Mouse (Mus musculus) monocyte, adult 2 months (primary cell): Measurements from ENCODE around the gene Rnf152.

Experiments used
- DNase-seq, 2 experiments: peaks; one replicate each; pipeline ENCODE4 v3.0.0; 2022; ENCODE audit warnings: low spot score in 2 of 2, low read depth in 1 of 2

The Rnf152 gene

DNA sequence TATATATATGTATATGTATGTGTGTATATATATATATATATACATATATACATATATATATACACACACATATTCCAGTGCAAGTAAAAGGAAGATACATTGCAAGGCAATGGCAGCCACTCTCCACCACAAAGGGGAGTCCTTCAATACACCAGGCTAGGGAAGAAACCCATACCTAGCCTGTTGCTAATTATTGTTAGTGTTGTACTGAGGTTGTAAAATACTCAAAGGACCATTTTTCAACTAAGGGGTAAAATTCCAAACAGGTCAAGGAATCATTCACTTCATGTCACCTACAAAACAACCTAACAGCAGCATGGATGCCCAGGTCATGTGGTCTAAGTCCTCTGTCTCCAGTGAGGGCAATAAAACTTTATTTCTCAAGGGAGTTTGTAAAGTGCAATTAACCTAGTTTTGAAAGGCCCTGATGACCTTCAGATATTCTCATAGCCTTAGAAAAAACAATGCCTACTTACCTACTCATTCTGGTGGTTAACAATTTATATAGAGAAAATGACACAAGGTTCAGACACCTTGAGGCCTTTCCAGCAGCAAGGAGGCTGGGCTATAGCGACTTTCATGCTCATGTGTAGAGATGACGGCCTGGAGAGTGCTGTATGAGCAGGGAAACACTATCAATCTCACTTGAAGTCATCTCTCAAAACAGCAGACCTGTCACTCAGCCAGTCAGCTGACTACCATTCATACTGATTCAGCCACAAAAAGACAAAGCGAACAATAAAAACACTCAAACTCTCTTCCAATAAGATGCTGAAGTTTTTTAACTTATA, 42.3 kb downstream of the Rnf152 start:
- no peak for DNase-seq

DNA sequence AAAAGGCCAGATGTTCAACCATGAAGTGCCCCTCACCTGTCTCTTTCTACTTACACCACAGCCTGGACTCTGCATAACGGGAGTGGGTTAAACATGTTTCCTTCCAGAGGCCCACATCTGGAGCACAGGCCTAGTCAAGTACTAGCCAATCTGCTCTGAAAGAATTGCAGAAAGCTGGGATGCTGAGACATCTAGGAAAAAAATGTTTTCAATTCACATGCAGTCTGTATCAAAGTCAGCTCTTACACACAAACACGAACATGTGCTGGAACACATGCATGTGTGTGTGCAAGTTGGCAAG, 44.0 kb downstream of the Rnf152 start:
- no peak for DNase-seq

DNA sequence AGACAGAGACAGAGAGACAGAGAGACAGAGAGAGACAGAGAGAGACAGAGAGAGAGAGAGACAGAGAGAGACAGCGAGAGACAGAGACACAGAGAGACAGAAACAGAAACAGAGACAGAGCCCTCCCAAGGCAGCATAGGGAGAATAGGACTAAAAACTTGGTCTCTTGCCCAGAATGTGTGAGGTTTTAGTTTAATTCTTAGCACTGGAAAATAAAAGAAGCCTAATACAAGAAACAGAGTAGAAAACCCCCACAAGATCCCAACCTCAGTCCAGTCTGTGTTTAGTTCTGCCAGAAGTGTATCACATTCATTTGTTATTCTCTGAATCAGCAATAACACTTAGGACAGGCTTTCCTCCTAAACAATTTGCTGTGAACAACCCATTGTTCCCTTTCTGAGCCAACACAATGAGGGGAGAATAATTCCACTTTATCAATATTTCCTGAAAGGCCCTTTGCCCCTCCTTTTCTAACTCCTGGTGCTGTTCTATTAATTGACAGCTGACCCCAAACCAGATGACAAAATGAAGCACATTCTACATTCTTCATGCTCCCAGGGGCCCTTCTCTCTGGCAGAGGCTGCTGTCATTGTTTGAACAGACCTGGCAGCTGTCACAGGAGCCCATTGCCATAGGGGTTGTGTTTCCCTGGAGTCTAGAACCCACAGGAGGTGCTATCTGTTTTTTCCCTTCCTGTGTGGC, 44.5 kb downstream of the Rnf152 start:
- DNase-seq: no peak

DNA sequence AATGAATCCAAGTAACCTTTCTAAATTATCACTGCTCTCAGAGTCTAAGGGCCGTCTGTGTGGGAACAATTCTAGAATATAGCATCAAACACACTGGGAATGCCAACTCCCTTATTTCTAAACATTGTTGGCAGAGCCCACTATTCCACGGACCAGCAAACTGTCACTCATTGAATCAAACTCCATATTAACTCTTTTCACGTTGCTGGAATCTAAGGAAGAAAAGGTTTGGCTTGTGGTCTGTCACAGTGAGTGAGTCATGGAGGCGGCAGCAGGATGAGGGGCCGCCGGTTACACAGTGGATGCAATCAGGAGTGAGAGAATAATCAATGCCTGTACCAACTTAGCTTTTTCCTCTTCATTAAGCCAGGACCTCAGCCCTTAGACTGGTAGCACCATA, 54.3 kb downstream of the Rnf152 start:
- no peak for DNase-seq

DNA sequence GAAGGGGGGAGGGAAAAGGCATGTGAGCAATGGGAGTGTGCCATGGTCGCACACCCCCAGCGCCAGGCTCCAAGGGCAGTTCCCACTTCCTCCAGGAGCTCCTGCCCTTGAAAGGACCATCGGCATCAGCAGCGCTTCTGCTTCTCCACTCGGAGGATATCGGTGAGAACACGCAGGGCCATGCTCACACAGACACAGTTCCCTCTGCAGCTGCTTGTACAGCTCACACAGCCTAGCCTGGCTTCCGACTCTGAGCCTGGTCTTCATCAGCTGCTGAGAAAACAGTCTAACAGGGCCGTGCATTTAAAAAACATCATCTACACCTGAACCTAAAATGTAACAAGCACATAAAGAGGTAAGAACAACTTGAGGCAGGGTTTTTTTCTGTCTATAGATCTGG, 54.7 kb downstream of the Rnf152 start:
- no peak for DNase-seq

DNA sequence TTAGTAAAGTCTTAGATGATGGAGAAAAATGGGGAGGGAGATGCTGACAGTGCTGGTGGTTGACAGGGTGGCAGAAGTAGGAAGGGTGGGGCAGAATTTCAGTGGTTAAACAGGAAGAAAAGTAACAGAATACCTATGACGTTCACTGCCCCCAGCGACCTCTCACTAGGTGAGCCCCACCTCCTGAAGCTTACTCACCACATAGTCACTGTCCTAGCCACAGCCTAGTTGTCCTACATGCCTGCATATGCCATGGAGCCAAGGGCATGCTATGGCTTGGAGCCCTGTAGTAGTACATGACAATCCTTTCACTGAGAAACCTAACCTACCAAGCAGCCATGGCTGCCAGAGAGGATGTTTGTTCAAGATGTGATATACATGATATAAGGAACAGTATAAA, 64.7 kb downstream of the Rnf152 start:
- DNase-seq: no peak

DNA sequence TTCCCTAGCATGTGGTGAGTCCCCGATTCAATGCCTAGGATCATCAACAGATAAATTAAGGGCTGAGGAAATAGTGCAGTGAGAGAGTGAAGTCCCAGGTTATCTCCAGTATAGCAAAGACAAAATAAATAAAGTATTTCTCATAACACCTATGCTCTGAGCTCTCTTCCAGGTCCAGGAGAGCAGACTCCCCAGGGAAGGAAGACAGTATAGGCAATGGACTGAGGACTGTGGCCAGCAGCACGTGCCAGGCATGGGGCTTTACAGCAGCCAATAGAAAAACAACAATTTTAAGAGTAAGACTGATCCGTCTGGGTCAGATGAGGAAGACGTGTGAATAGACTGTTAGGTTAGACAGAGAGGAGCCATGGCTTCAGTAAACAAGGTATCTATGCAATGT, 69.0 kb downstream of the Rnf152 start:
- no peak for DNase-seq

DNA sequence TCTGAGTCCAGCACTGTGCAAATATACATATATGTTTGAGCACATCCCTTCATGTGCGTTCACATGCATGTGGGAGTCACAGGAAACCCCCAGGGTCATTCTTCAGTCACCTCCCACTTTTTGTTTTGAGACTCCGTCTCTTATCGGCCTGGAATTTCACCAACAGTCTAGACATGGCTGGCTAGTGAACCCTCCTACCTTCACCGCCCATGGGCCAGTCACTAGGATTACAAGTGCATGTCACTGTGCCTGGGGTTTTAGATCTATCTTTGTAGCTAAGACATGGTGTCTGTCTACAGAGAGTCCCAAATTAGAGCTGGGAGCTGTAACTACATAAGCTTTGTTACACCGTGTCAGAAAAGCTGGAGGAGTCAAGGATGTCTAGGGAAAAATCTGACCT, 69.6 kb downstream of the Rnf152 start:
- DNase-seq: no peak

DNA sequence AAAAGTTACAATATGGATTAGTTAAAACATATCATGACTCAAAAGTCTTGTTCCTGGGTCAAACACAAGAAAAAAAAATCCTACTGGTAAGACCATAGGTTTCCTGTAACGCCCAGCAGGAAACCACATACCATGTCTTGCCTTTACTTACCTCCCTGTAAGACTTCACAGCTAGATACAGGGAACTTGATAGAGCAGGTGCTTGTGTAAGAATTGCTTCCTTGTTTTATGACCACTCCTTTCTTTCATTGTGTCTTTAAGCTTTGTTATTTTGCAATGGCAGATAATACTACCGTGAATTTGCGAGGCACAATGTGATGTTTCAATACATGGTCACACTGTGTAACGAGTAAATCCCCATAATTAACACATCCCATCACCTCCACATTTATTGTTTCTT, 71.5 kb downstream of the Rnf152 start:
- DNase-seq: no peak

DNA sequence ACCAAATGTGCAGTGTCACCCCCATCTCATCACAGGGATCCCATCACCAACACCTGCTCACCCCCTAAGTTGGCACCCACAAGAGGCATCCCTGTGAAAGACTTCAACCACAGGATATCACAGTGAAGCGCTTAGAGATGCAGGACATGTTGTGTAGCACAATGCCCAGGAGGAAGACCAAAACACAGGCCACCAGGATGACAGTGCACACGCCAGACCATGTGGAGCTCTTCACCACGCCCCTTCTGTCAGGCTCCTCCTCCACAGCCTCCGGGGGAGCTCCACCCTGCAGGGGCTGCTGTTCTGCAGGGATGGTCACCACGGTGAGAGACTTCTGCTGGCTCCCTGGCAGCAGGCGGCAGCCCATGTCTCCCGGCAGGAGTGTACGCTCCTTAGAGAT, 72.4 kb downstream of the Rnf152 start:
- DNase-seq: no peak

DNA sequence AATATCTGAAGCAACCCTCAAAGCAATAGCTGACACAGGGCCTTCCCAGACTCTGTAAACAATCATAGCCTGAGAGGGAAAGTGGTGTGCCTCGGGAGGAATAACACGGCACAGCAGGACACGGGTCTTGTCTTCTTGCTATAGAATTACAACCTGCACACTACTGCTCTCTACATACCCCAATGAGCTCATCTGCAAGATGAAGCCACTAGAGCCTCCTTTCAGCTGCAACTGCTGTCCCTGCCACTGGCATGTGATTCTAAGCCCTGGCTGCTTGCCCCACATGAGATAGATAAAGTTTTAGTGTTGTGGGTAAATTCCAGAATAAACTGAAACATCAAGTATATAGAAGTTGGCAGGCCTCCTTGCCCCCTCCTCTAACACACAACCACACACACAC, 75.2 kb downstream of the Rnf152 start:
- DNase-seq: no peak

DNA sequence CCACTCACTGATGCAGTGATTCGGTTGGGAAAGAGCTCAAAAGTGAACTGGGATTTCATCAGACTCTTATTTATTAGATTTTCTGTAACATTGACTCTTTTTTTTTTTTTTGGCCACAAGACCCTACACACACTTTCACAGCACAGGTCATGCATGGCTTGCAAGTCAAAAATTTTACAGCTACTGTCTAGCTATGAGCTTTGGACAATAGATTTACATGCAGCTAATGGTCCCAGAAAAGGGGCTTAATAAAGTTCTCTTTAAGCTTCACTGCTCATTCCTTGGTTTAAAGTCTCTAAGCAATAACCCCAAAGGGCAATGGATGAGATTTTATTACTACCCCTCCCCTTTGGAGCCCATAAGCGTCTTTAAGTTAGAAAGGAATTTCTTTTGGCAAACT, 76.3 kb downstream of the Rnf152 start:
- no peak for DNase-seq

DNA sequence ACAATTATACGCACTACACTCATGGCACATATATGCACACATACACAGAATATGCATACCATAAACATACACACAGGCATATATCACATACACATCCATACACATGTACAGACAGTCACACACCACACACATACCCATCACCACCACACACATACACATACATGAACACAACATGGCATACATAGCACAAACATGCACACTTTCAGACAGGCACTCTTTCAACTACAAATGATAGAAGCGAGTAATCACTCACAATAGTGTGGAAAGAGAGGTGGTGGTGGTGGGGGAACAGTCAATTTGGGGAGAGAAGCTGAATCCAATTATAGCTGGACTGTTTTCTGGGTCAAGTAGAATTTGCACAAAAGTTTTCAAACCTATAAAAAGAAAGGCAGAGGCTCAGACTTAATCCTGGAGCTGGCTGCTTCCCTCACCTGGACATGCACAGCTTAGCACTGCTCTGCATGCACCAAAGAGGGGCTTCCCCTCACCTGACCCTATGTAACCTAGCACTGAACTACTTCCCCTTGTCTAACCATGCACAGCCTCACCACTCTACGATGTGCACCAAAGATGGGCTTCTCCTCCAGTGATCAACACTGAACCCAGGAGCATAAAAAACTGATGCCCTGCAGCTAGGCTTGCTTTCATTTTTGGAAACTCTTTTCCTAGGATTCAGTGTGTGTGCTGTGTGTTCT, 81.9 kb downstream of the Rnf152 start:
- DNase-seq: no peak

DNA sequence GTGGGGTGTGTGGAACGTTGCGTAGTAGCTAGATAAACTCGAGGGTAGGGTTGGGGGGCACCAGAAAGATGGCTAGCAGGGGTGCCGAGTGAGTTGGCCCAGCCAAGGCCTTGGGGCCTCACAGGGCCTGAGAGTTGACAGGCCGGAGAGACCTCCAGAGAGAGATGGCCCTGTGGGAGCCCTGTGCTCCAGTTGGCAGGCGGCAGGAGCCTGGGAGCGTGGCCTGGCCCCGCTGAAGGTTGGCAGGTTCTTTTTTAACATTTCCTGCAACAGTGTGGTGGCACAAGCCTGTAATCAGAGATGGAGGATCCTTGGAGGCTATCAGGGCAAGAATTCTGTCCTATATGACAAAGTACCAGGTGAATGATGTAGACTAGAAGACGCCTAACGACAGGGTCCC, 85.4 kb downstream of the Rnf152 start:
- DNase-seq: no peak

DNA sequence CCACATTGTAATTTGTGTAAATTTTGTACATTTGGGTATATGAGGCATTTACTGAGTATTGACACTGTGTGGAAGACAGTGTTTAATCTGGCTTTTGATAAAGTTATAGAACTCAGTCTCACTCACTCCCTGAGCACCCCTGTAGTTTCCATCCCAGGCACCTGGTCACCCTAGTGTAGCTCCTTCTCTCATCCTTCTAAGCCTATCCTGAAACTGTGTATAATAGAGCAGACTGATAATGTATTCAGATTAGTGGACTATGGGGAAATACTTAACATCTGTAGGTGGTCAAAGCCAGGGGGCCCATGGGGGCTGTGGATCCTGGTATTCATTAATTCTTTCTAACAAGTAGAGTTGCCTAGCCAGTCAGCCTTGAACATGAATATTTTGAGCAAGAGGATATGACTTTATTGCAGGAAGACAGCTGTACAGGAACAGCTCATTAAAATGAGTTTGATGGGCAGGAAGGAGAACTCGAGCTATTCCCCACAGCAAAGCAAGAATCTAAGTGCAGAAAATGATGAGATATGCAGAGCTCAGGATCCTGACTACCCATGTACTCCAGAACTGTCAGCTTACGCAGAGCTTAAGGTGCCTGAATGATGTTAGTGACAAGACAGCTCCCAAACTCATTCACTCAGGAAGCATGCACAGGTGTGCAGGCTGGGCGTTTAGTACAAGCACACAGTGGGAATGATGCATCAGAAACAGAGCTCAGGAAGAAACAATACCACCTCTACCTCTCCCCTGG, 93.1 kb downstream of the Rnf152 start:
- no peak for DNase-seq

DNA sequence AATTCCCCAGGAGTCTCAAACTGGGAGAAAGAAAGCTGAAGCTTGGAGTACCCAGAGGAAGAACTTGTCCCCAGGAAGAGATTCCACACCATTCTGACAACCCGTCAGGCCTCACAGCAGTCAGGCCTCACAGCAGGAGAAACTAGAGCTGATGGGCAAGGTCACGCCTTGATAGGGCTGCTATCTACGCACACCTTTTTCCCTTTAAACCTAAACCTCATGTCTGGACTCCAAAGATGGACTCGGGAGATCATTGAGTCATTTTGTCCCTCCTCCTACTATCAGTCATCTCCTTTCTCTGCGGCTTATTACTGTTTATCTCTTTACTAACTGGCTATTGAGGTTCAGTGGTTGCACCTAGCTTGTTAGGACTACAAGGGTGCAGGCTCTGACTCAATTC, 96.3 kb downstream of the Rnf152 start:
- no peak for DNase-seq

DNA sequence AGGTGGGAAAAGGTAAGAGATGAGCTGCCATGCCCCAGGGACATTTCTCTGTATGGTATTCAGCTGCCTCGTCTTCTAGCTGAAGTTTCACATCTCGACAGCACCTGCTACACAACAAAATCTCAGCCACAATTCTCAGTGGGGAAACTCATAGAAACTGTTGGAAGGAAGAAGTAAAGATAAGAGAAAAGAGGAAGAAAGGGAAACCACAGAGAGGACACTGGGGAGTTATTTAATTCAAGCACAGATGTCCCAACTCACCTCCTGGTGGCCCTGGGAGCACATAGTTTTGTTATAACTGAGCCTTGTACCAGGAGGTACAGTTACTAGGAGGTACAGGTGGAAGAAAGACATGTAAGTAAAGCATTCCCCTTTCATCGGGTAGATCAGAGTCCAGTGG, 99.3 kb downstream of the Rnf152 start:
- no peak for DNase-seq

DNA sequence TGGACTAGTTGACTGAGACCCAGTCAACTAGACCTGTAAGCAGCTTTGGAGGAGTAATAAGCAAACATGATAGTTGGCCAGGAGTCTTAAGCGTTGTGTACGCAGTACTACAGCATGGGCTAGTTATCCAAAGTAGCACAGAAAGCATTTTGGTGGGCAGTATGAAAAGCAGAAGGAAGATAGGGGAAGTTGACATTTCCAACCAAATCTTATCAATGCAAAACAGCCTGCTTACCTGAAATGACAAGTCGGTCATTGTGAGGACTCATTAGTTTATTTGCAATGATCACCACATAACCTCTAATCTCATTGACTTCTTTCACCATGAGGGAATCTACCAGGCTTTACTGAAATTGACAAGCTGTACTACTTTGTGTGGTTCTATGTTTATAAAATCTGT, 107.3 kb downstream of the Rnf152 start:
- DNase-seq: no peak

DNA sequence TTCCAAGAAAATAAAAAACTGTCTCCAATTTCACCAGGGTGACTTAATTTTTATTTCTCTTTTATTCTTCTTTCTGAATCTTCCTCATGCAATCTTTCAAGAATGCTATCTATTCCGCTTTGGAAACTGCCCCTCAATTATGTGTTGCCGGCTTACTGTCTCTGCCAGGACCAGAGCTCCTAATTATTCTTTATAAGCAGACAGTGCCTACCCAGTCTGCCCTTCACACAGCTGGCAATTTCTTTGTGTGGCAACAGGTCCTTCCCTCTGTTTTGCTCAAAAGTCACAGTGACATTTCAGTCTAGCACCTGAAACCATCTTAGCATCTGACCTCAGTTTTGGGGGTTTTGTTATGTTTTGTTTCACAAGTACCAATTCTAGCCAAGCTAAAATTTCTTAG, 109.9 kb downstream of the Rnf152 start:
- no peak for DNase-seq

DNA sequence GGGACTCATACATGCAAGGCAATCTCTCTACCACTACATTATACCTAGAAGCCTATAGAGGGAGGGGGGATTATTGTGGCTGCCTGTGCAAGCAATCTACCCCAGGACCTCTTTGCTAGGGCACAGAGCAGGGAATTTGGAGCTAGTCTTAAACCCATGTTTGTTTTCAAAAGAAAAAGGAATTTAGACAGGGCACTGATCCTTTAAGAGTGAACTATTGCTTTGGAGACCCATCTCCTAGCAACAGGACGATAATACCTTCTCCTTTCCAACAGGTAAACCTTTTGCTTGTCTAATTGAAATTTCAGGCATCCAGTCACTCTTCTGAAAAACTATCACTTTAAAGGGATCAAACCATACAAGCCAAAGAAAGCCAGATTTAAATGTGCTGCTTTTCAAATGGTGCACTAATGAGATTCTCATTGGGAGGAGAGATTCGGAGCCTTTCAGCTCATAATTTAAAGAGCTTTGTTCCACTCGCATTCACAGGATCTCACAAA, 110.4 kb downstream of the Rnf152 start:
- DNase-seq: no peak

DNA sequence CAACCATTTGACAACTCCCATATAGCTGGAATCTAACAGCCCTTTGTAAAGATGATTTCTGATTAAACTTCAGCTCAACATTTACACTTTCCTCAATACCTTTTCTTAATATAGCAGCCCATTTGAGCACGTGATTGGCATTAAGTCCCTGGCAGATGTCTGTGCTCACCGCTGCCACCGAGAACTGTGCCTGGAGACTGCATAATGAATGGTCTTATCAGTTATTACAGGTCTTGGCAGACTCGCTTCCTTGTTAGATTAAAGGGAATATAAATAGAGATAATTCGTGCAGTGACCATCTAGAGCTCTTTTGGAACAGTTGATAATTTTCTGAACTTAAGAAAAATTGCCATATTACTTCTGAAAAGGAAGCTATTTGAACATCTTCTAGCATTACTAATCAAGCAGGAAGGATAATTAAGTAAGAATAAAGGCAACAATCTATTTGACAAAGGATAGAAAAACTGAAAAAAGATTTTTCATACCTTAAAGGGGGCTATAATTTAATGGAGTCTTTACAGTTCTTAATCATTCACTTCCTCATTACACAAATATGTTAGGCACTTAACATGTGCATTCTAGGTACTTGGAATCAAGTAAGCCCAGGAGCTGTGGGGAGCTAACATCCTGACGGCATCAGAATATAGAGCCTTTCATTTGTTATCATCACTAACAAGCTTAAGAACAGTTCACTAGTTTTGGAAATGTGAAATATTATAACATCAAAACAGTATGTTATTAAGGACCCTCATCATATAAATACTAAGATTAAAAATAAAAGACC, 113.0 kb downstream of the Rnf152 start:
- DNase-seq: no peak
